Mouse (Mus musculus): ENCODE measurements at regions not wholly inside any gene's neighbourhood (a gene's known extent, or its start where the extent isn't known, plus 50 kb on each side); places are given as distances from the start of the nearest gene placed in this dataset.

DNA sequence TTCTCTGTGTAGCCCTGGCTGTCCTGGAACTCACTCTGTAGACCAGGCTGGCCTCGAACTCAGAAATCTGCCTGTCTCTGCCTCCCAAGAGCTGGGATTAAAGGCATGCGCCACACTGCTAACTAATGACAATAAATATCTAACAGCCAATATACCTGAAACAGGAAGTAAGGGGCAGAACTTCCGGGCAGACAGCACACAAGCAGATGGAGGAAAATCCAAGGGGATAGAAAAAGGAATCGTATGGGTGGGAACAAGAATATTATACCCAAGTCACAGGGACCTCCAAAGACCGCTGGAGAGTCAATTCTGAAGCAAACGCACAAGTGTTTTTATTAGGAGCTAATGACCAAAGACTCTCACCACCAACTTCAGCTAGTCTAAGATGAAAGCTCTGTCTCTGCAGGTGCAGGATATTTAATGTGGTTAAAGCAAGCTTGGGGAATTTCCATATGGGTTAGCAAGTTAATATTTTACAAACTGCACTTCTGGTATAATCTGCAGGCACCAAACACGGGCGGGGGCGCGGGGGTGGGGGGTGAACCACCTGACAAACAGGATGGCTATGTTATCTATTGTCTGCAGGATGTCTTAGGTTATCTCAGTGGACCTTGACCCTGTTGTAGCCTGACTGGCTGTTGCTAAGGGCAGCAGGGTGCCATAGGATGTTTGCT lies 1122.3 kb upstream of the Cited2 start:
- no peak overlapping the region for H3K9ac ChIP-seq (ENCODE audit: low read depth, low read length)
- H3K27me3 ChIP-seq (replicated peaks; ENCODE audit: control insufficient read depth, insufficient read depth, low read length) = no peaks in the 10 kb centered on the region
- TF ChIP-seq CTCF (IDR thresholded peaks at IDR 0.05; ENCODE audit: low read depth) = no peak
- 44% methylated on average over 10 of the region's 10 CpGs for WGBS
- no peaks in the 10 kb centered on the region for H3K9me3 ChIP-seq (ENCODE audit: control insufficient read depth)
- H3K4me3 ChIP-seq (ENCODE audit: low read depth, low read length) = no peak overlapping the region
- ATAC-seq = peak; percentile 99
- no peak overlapping the region; the same call in 1 of the 2 replicates for H3K4me2 ChIP-seq (replicated peaks; ENCODE audit: low read depth)
- H3K4me1 ChIP-seq (replicated peaks; ENCODE audit: control insufficient read depth, insufficient read depth, low read length) = no peaks in the 10 kb centered on the region
- no peaks in the 10 kb centered on the region for H3K36me3 ChIP-seq (ENCODE audit: control insufficient read depth, insufficient read depth)
- H3K27ac ChIP-seq (ENCODE audit: low read depth, low read length) = no peak overlapping the region

DNA sequence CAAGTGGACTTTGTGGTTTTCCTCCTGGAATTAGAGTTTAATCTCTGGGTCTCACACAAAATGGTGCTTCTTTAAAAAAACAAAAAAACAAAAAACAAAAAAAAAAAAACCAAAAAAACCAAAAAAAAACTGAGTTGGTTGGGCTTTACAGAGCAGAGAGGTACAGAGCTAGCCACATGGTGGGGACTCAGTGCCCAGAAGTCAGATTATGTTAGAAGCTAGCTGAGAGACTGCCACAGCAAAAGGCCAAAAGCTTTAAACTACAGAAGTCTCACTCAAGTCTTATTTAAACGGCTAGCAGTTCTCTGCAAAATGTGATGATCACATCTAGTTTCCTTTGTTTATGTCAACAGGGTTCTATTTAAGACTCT lies 1121.8 kb upstream of the Cited2 start:
- no peaks in the 10 kb centered on the region for H3K9me3 ChIP-seq (ENCODE audit: control insufficient read depth)
- TF ChIP-seq CTCF (IDR thresholded peaks at IDR 0.05; ENCODE audit: low read depth) = no peak
- no peak overlapping the region for H3K4me2 ChIP-seq (replicated peaks; ENCODE audit: low read depth)
- no peak overlapping the region for H3K27ac ChIP-seq (ENCODE audit: low read depth, low read length)
- no peaks in the 10 kb centered on the region for H3K27me3 ChIP-seq (replicated peaks; ENCODE audit: control insufficient read depth, insufficient read depth, low read length)
- no peak overlapping the region for H3K9ac ChIP-seq (ENCODE audit: low read depth, low read length)
- no peaks in the 10 kb centered on the region for H3K36me3 ChIP-seq (ENCODE audit: control insufficient read depth, insufficient read depth)
- H3K4me3 ChIP-seq (ENCODE audit: low read depth, low read length) = no peak overlapping the region
- no peaks in the 10 kb centered on the region for H3K4me1 ChIP-seq (replicated peaks; ENCODE audit: control insufficient read depth, insufficient read depth, low read length)
- ATAC-seq = peak; percentile 15; the same call in 1 of the 2 replicates
- 14% methylated on average over 1 of the region's 1 CpGs for WGBS

DNA sequence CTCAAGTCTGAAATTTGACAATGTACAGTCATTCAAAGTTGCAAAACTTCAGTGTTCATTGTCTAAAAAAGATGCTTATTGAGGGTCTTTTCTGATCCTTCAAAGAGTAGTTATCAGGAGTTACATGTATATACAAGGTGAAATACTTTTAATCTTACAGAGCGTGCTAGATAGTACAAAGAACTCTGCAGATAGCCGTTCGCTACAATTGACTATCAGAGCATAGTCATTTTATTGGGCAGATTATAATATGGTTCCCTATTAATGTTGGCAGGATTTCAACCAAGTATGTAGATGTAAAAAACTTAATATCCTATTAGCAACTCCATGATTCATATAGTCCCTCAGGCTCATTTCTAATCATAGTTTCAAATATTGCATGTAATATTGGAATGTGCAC lies 1114.7 kb upstream of the Cited2 start:
- Histone ChIP-seq H3K4me3 (ENCODE audit: low read depth, low read length) (no peak overlapping the region), H3K4me2 (replicated peaks; ENCODE audit: low read depth) (no peak overlapping the region), H3K36me3 (ENCODE audit: control insufficient read depth, insufficient read depth) (no peaks in the 10 kb centered on the region), H3K4me1 (replicated peaks; ENCODE audit: control insufficient read depth, insufficient read depth, low read length) (no peaks in the 10 kb centered on the region), H3K9me3 (ENCODE audit: control insufficient read depth) (no peaks in the 10 kb centered on the region), H3K27ac (ENCODE audit: low read depth, low read length) (no peak overlapping the region), H3K9ac (ENCODE audit: low read depth, low read length) (no peak overlapping the region), H3K27me3 (replicated peaks; ENCODE audit: control insufficient read depth, insufficient read depth, low read length) (no peaks in the 10 kb centered on the region)
- WGBS = 58% methylated on average over 3 of the region's 3 CpGs
- no peak for ATAC-seq
- no peak for TF ChIP-seq CTCF (IDR thresholded peaks at IDR 0.05; ENCODE audit: low read depth)

DNA sequence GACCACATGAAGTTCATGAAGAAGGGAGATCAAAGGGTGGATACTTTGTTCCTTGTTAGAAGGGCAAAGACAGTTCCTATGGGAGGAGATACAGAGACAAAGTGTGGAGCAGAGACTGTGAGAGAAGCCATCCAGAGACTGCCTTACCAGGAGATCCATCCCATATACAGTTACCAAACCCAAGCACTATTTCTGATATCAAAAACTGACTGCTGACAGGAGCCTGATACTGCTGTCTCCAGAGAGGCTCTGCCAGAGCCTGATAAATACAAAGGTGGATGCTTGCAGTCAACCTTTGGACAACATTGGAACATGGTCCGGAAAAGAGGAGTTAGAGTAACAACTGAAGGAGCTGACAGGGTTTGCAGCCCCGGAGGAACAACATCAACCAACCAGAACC lies 1104.3 kb upstream of the Cited2 start:
- 96% methylated on average over 2 of the region's 2 CpGs for WGBS
- no peak for ATAC-seq
- H3K9ac ChIP-seq (ENCODE audit: low read depth, low read length) = no peak overlapping the region
- no peak overlapping the region for H3K27ac ChIP-seq (ENCODE audit: low read depth, low read length)
- TF ChIP-seq CTCF (IDR thresholded peaks at IDR 0.05; ENCODE audit: low read depth) = no peak
- H3K36me3 ChIP-seq (ENCODE audit: control insufficient read depth, insufficient read depth) = no peaks in the 10 kb centered on the region
- H3K4me2 ChIP-seq (replicated peaks; ENCODE audit: low read depth) = no peak overlapping the region
- H3K27me3 ChIP-seq (replicated peaks; ENCODE audit: control insufficient read depth, insufficient read depth, low read length) = no peaks in the 10 kb centered on the region
- H3K9me3 ChIP-seq (ENCODE audit: control insufficient read depth) = no peaks in the 10 kb centered on the region
- H3K4me1 ChIP-seq (replicated peaks; ENCODE audit: control insufficient read depth, insufficient read depth, low read length) = no peaks in the 10 kb centered on the region
- no peak overlapping the region for H3K4me3 ChIP-seq (ENCODE audit: low read depth, low read length)

DNA sequence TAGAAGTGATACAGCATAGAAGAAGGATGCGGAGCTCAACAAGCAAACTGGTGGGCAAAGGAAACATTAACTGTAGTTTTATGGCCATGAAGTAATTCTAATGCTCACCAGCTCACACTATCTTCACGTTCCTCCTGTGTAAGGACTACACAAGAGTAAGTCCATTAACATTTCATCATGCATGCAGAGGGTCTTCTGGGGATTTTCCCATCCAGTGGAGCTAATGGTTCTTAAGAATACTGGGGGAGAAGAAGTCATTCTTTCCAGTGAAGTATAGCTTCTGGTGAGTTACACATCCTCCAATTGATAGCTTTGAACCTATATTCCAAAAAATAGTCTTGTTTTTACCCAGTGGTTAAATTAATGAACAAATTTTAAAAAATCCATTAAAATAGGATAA lies 1103.4 kb upstream of the Cited2 start:
- H3K36me3 ChIP-seq (ENCODE audit: control insufficient read depth, insufficient read depth) = no peaks in the 10 kb centered on the region
- H3K4me1 ChIP-seq (replicated peaks; ENCODE audit: control insufficient read depth, insufficient read depth, low read length) = no peaks in the 10 kb centered on the region
- H3K27ac ChIP-seq (ENCODE audit: low read depth, low read length) = no peak overlapping the region
- TF ChIP-seq CTCF (IDR thresholded peaks at IDR 0.05; ENCODE audit: low read depth) = no peak
- no peak overlapping the region for H3K9ac ChIP-seq (ENCODE audit: low read depth, low read length)
- H3K4me2 ChIP-seq (replicated peaks; ENCODE audit: low read depth) = no peak overlapping the region
- ATAC-seq = no peak
- no peaks in the 10 kb centered on the region for H3K27me3 ChIP-seq (replicated peaks; ENCODE audit: control insufficient read depth, insufficient read depth, low read length)
- WGBS = 85% methylated on average over 2 of the region's 2 CpGs
- H3K9me3 ChIP-seq (ENCODE audit: control insufficient read depth) = no peaks in the 10 kb centered on the region
- no peak overlapping the region for H3K4me3 ChIP-seq (ENCODE audit: low read depth, low read length)

DNA sequence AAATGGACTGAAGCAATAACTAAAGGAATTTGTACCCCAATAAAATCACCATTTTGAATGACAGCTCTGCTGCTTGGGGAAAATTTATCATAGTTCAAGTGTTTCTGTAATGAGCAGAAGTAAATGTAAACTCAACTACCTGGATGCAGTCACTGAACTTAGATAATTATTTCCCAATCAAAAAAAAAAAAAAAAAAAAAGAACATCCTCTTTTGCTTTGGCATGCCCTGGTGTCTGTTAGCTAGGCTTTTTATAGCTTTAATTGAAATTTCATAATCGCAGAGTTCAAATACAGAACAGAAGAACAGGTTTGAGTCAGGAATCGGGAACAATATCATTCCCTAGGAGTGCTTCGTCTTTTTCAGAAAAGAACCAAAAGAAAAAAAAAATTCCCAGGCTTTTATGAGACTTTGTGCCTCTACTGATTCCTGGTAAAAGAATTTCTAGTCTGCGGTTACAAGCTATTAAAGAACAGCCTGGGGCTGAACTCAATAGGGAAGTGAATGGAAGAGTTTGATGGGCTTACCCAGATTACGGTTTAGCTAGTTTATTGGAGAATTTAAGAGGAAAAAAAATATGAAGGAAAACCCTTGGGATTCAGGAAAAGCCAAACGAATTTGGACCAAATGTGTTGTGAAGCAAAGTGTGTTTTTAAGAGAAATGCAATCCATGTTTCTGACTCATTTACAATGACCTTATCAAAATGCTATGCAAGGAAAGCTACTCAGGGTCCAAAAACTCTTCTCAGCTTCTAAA lies 1102.0 kb upstream of the Cited2 start:
- Histone ChIP-seq H3K36me3 (ENCODE audit: control insufficient read depth, insufficient read depth) (no peaks in the 10 kb centered on the region), H3K4me1 (replicated peaks; ENCODE audit: control insufficient read depth, insufficient read depth, low read length) (no peaks in the 10 kb centered on the region), H3K27ac (ENCODE audit: low read depth, low read length) (no peak overlapping the region), H3K9ac (ENCODE audit: low read depth, low read length) (no peak overlapping the region), H3K4me2 (replicated peaks; ENCODE audit: low read depth) (no peak overlapping the region), H3K4me3 (ENCODE audit: low read depth, low read length) (no peak overlapping the region), H3K9me3 (ENCODE audit: control insufficient read depth) (no peaks in the 10 kb centered on the region), H3K27me3 (replicated peaks; ENCODE audit: control insufficient read depth, insufficient read depth, low read length) (no peaks in the 10 kb centered on the region)
- ATAC-seq = no peak
- WGBS = 53% methylated on average over 6 of the region's 6 CpGs
- TF ChIP-seq CTCF (IDR thresholded peaks at IDR 0.05; ENCODE audit: low read depth) = no peak
